Mouse (Mus musculus) heart, postnatal 0 days (tissue): ENCODE data around the gene Ccn1.

Experiments used
- CTCF ChIP-seq: IDR thresholded peaks from 2 replicates; pipeline ENCODE4 v1.5.1; 2016; ENCODE audit warnings: antibody characterized with exemption, control low read depth, low read depth
- EP300 ChIP-seq: IDR thresholded peaks from 2 replicates; pipeline ENCODE4 v1.6.1; 2016; ENCODE audit warnings: antibody characterized with exemption, low read depth

DNA sequence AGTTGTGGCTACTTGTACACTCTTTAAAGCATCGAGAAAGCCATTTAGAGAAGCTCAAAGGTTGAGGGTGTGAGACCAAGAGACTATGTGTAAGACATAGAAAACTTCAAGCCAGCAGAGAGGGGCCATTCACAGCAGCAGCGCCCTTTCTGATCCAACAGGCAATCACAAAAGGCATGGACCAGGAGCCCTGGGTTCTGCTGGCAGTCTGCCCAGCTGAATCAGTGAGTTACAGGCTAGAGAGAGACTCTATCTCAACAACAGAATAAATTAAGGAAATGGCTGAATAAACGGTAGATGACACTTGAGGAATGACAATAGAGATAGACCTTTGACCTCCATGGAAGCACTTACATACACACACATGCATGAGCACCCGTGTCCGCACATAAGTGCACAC is 21.1 kb downstream of the Ccn1 start:
- TF ChIP-seq CTCF (no peak), EP300 (no peak)
